Mouse (Mus musculus): ENCODE data around the gene Sdk1. TPM values are rescaled to one million over a fixed set of nuclear protein-coding genes. Genes with fewer than 3 reads are reported as not detected.

Sdk1 gene
- total and polyA plus RNA-seq, 3 experiments = 0.04 to 0.87 TPM; not detected in 1

GRCm38 (mm10) chr5:141324910-141325309, 83.6 kb downstream of the Sdk1 start:
- Histone ChIP-seq H3K9ac (ENCODE audit: insufficient read depth, low read depth) (no peak overlapping the region), H3K9me3 (replicated peaks; ENCODE audit: low read length) (no peaks in the 10 kb centered on the region), H3K4me3 (replicated peaks in 1 of 3; ENCODE audit: low read depth in 2 of 3, low read length in 2 of 3, poor library complexity in 1 of 3) (no peak overlapping the region), H3K4me2 (ENCODE audit: insufficient read depth, low read depth, poor library complexity, severe bottlenecking) (no peak overlapping the region), H3K79me2 (replicated peaks; ENCODE audit: control insufficient read depth, extremely low read depth, insufficient read depth, poor library complexity, severe bottlenecking) (no peaks in the 10 kb centered on the region), H3K27ac (ENCODE audit: insufficient read depth, low read depth) (no peak overlapping the region), H3K27me3 (replicated peaks) (no peaks in the 10 kb centered on the region), H3K36me3 (replicated peaks in 1 of 2; ENCODE audit: control insufficient read depth in 1 of 2, insufficient read depth in 1 of 2, low read length in 1 of 2) (no peaks in the 10 kb centered on the region), H3K4me1 (ENCODE audit: control insufficient read depth in 1 of 2, insufficient read depth in 2 of 2) (no peaks in the 10 kb centered on the region)
- DNase-seq (ENCODE audit: extremely low read depth) = no peak
- in situ Hi-C loops (cut with MboI; ENCODE audit: low pct_ligation_motif_present, low pct_unique_long_range_greater_than_20kb, low sequenced_read_pairs) = no loop called here
- dilution Hi-C loops (cut with MboI; ENCODE audit: extremely low pct_ligation_motif_present, extremely low pct_unique_long_range_greater_than_20kb, low sequenced_read_pairs) = no loop called here
- TF ChIP-seq POLR2A (IDR thresholded peaks at IDR 0.05; ENCODE audit: low read depth, low read length) = no peak
- TF ChIP-seq E2F4 (IDR thresholded peaks at IDR 0.05; ENCODE audit: insufficient replicate concordance, low read depth, low read length) = no peak
- TF ChIP-seq MAFK (IDR thresholded peaks at IDR 0.05; ENCODE audit: insufficient replicate concordance, low read length) = no peak
- no peak for TF ChIP-seq NELFE (IDR thresholded peaks at IDR 0.05; ENCODE audit: low read depth, low read length)
- no peak for TF ChIP-seq TCF12 (IDR thresholded peaks at IDR 0.05; ENCODE audit: low read depth, low read length)
- TF ChIP-seq MXI1 (IDR thresholded peaks at IDR 0.05; ENCODE audit: low read depth, low read length) = no peak
- TF ChIP-seq BHLHE40 (IDR thresholded peaks at IDR 0.05; ENCODE audit: low read depth, low read length) = no peak
- TF ChIP-seq USF1 (IDR thresholded peaks at IDR 0.05; ENCODE audit: low read depth, low read length) = no peak

DNA sequence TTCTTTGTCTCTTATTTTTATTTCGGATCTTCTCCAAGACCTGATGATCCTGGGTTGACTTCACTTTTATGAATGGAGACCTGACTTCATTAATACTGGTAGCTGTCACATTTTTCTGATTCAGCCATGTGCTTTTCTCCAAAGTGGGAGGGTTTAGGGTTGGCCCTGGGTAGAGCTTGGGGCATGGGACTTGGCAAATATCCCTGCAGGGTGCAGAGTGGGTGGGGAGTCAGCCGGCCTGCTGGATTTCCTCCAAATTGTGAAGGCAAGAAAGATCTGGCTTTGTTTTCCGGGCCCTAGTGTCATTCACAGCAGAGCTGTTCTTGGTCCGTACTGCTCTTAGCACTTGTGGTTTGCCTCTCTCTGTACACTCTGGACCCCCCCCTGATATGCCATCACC, 103.1 kb downstream of the Sdk1 start:
- dilution Hi-C loops (cut with MboI; ENCODE audit: extremely low pct_ligation_motif_present, extremely low pct_unique_long_range_greater_than_20kb, low sequenced_read_pairs) = no loop called here
- H3K36me3 ChIP-seq (replicated peaks in 1 of 2; ENCODE audit: control insufficient read depth in 1 of 2, insufficient read depth in 1 of 2, low read length in 1 of 2) = no peaks in the 10 kb centered on the region
- H3K9me3 ChIP-seq (replicated peaks; ENCODE audit: low read length) = no peaks in the 10 kb centered on the region
- in situ Hi-C loops (cut with MboI; ENCODE audit: low pct_ligation_motif_present, low pct_unique_long_range_greater_than_20kb, low sequenced_read_pairs) = no loop called here
- H3K27me3 ChIP-seq (replicated peaks) = no peaks in the 10 kb centered on the region
- no peak for TF ChIP-seq MAZ (IDR thresholded peaks at IDR 0.05; ENCODE audit: low read depth, low read length)
- no peak for TF ChIP-seq POLR2A (IDR thresholded peaks at IDR 0.05; ENCODE audit: low read depth, low read length)
- TF ChIP-seq RAD21 (IDR thresholded peaks at IDR 0.05; ENCODE audit: low read depth, low read length) = no peak
- no peak for TF ChIP-seq EP300 (IDR thresholded peaks at IDR 0.05; ENCODE audit: low read length)
- TF ChIP-seq CHD2 (IDR thresholded peaks at IDR 0.05; ENCODE audit: low read length) = no peak
- no peak for TF ChIP-seq ZC3H11A (IDR thresholded peaks at IDR 0.05; ENCODE audit: low read depth, low read length)
- TF ChIP-seq GABPA (IDR thresholded peaks at IDR 0.05; ENCODE audit: insufficient replicate concordance, low read depth, low read length) = no peak
- no peak for TF ChIP-seq ZKSCAN1 (IDR thresholded peaks at IDR 0.05; ENCODE audit: borderline replicate concordance, low read depth, low read length)
- TF ChIP-seq MYC (IDR thresholded peaks at IDR 0.05; ENCODE audit: low read depth, low read length) = no peak
- DNase-seq (ENCODE audit: extremely low read depth) = no peak
- H3K27ac ChIP-seq (ENCODE audit: insufficient read depth, low read depth) = no peak overlapping the region
- H3K4me1 ChIP-seq (ENCODE audit: control insufficient read depth in 1 of 2, insufficient read depth in 2 of 2) = no peaks in the 10 kb centered on the region
- no peak overlapping the region for H3K4me3 ChIP-seq (replicated peaks in 1 of 3; ENCODE audit: low read depth in 2 of 3, low read length in 2 of 3, poor library complexity in 1 of 3)
- no peaks in the 10 kb centered on the region for H3K79me2 ChIP-seq (replicated peaks; ENCODE audit: control insufficient read depth, extremely low read depth, insufficient read depth, poor library complexity, severe bottlenecking)
- H3K4me2 ChIP-seq (ENCODE audit: insufficient read depth, low read depth, poor library complexity, severe bottlenecking) = no peak overlapping the region
- no peak overlapping the region for H3K9ac ChIP-seq (ENCODE audit: insufficient read depth, low read depth)

Measured in CH12.LX (cell line).